Mouse (Mus musculus) effector memory CD4-positive, alpha-beta T cell, adult 5 months (primary cell): ENCODE measurements around the gene Ppp4c. TPM values are rescaled to one million over a fixed set of nuclear protein-coding genes. Genes with fewer than 3 reads are reported as not detected.

Source experiments
- polyA plus RNA-seq: library from polyadenylated mRNA; unstranded; fragments of 100-300 nt; shearing (Covaris generic); gene quantifications from one replicate; pipeline ENCODE4 v1.2.1, GENCODE M21; 2017

Gene Ppp4c
- 384 TPM for polyA plus RNA-seq

DNA sequence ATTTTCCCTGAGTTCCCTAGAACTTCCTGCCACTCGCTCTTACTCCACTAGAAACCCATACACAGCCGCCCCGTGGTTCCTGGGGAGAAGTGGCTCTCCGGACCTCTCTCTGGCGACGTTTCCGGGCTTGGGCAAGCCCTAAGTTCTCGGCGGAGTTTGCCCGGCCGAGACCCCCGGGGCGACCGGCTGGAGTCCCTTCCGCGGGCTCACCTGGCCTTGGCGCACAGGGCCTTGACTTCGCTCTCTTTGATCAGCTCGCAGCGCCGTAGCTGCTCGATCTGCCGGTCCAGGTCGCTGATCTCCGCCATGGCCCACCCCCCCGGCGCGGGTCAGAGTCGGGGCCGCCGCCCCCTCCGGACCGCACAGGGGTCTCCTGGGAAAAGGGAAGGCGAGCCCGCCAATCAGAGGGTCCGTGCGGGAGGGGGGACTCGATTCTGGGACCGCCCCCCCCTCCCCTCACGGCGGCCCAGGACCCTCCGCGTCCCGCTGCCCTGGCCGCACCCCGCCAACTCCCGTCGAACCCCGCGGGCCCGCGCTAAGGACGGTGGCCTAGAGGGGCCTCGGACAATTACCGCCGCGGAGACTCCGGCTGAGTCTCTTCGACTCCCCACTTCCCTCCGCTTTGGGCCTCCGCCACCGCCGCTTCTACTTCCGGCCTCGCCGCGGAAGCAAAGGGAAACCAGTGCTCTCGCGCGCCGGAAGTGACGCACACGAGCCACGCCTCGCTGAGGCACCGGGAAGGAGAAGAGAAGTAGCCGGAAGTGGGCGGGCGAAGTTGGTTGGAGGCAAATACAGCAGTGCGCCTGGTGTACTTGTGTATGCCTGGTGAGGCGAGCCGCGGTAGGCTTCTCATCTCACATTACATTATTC is at the start of gene Ppp4c:
Ppp4c (minus strand) TSS at position 646 of the 870 bp plus-strand sequence.

GRCm38 (mm10) chr7:126831539-126831938 is 39.2 kb upstream of the Ppp4c start, which contains the start of gene 4930451I11Rik:
Gene 4930451I11Rik, minus strand, starts transcription at chr7:126831639.

GRCm38 (mm10) chr7:126797411-126798126 is 5.3 kb upstream of the Ppp4c start, which contains the start of gene Fam57b:
Gene Fam57b, plus strand, starts transcription at chr7:126797668.

GRCm38 (mm10) chr7:126780971-126781635 is 11.2 kb downstream of the Ppp4c start, which contains the start of gene Tbx6:
Gene Tbx6, plus strand, starts transcription at chr7:126781483.

GRCm38 (mm10) chr7:126776598-126777057 is 15.7 kb downstream of the Ppp4c start, which contains the start of gene Ypel3:
Gene Ypel3, plus strand, starts transcription at chr7:126776955.

GRCm38 (mm10) chr7:126766201-126766600 is 26.1 kb downstream of the Ppp4c start, which contains the start of gene Gdpd3:
Gene Gdpd3, plus strand, starts transcription at chr7:126766334.

GRCm38 (mm10) chr7:126759050-126759671 is 33.1 kb downstream of the Ppp4c start, which contains the start of gene Mapk3:
Gene Mapk3, plus strand, starts transcription at chr7:126759601.

Other genes with a start within 250 kb of the Ppp4c start
- gene Eif3c, start 226.1 kb downstream of the Ppp4c start, polyA plus RNA-seq: 142 TPM
- gene Apobr, start 207.6 kb downstream of the Ppp4c start, polyA plus RNA-seq: 3.4 TPM
- gene Cln3, start 206.7 kb downstream of the Ppp4c start, polyA plus RNA-seq: 83.6 TPM
- not detected for gene Il27, start 197.6 kb downstream of the Ppp4c start, polyA plus RNA-seq
- not detected for gene Nupr1, start 161.6 kb downstream of the Ppp4c start, polyA plus RNA-seq
- gene Sgf29, start 143.2 kb downstream of the Ppp4c start, polyA plus RNA-seq: 62.4 TPM
- not detected for gene Sult1a1, start 116.1 kb downstream of the Ppp4c start, polyA plus RNA-seq
- 70.2 TPM for gene Bola2, start 97.1 kb downstream of the Ppp4c start, polyA plus RNA-seq
- 2.2 TPM for gene Slx1b, start 96.7 kb downstream of the Ppp4c start, polyA plus RNA-seq
- gene Coro1a, start 84.7 kb downstream of the Ppp4c start, polyA plus RNA-seq: 1,641 TPM
- gene Mapk3, start 32.9 kb downstream of the Ppp4c start, polyA plus RNA-seq: 20.2 TPM
- not detected for gene Gdpd3, start 26.2 kb downstream of the Ppp4c start, polyA plus RNA-seq
- gene Ypel3, start 15.5 kb downstream of the Ppp4c start, polyA plus RNA-seq: 370 TPM
- 2.2 TPM for gene Tbx6, start 11.0 kb downstream of the Ppp4c start, polyA plus RNA-seq
- gene Fam57b, start 5.2 kb upstream of the Ppp4c start, polyA plus RNA-seq: not detected
- not detected for gene 4930451I11Rik, start 39.1 kb upstream of the Ppp4c start, polyA plus RNA-seq
- gene Doc2a, start 54.9 kb upstream of the Ppp4c start, polyA plus RNA-seq: not detected
- gene Hirip3, start 69.5 kb upstream of the Ppp4c start, polyA plus RNA-seq: 8.3 TPM
- 51.8 TPM for gene Ino80e, start 69.9 kb upstream of the Ppp4c start, polyA plus RNA-seq
- gene Taok2, start 92.2 kb upstream of the Ppp4c start, polyA plus RNA-seq: 35.6 TPM
- gene Tmem219, start 130.4 kb upstream of the Ppp4c start, polyA plus RNA-seq: 28.4 TPM
- gene Kctd13, start 136.4 kb upstream of the Ppp4c start, polyA plus RNA-seq: 41.2 TPM
- not detected for gene Asphd1, start 157.1 kb upstream of the Ppp4c start, polyA plus RNA-seq
- 0.82 TPM for gene Sez6l2, start 158.1 kb upstream of the Ppp4c start, polyA plus RNA-seq
- gene Cdipt, start 183.4 kb upstream of the Ppp4c start, polyA plus RNA-seq: 115 TPM
- 0.45 TPM for gene Cdiptos, start 183.6 kb upstream of the Ppp4c start, polyA plus RNA-seq
- gene Mvp, start 222.1 kb upstream of the Ppp4c start, polyA plus RNA-seq: 61.2 TPM
- not detected for gene Pagr1b, start 224.0 kb upstream of the Ppp4c start, polyA plus RNA-seq
- 19.7 TPM for gene Pagr1a, start 224.9 kb upstream of the Ppp4c start, polyA plus RNA-seq
- gene Gm42742, start 228.6 kb upstream of the Ppp4c start, polyA plus RNA-seq: 57.3 TPM
- 13.1 TPM for gene Prrt2, start 228.7 kb upstream of the Ppp4c start, polyA plus RNA-seq
- 95.1 TPM for gene Maz, start 234.5 kb upstream of the Ppp4c start, polyA plus RNA-seq
- gene Kif22, start 250.0 kb upstream of the Ppp4c start, polyA plus RNA-seq: 2.9 TPM